ENCODE assay signal across 28 mouse cellular contexts in genomic region chr8:117813524-117813923, GRCm38 (mm10). TPM values are rescaled to one million over a fixed set of nuclear protein-coding genes. Genes with fewer than 3 reads are reported as not detected.
DNase-seq lines count a peak whose midpoint lies in the region; ATAC-seq and TF ChIP-seq lines count a peak whose summit lies in the region.
"Had no signal": no experiment of that assay in that cellular context is flagged by ENCODE, and none has a peak within 500 bp of the region (broad histone marks: within the 10 kb centered on the region; RNA-seq: fewer than 3 reads in every experiment).

No protein-coding gene starts in this region.

- H3K4me1 ChIP-seq in lung, embryonic 14.5 days (ENCODE audit: insufficient read depth): no peaks in the 10 kb centered on the region
- H3K4me1 ChIP-seq: forebrain, embryonic 10.5 days; forebrain, embryonic 13.5 days; hindbrain, embryonic 13.5 days had no signal

- H3K36me3 ChIP-seq in lung, embryonic 14.5 days (ENCODE audit: insufficient read depth): no peaks in the 10 kb centered on the region
- H3K36me3 ChIP-seq: forebrain, embryonic 10.5 days; G1E; hindbrain, embryonic 10.5 days; hindbrain, embryonic 13.5 days had no signal

- ATAC-seq in lung, embryonic 14.5 days (ENCODE audit: insufficient read depth): no peak
- ATAC-seq: forebrain, embryonic 13.5 days; forebrain, embryonic 16.5 days; hindbrain, embryonic 16.5 days; Patski had no signal

- TF ChIP-seq CTCF in lung, embryonic 14.5 days (IDR thresholded peaks at IDR 0.05; ENCODE audit: low read depth): no peak

- 33% methylated on average over 4 of the region's 4 CpGs for WGBS in lung, embryonic 14.5 days

- H3K9ac ChIP-seq in lung, embryonic 14.5 days: no peak overlapping the region
- H3K9ac ChIP-seq: forebrain, embryonic 13.5 days; hindbrain, embryonic 13.5 days had no signal

- no peak overlapping the region for H3K4me2 ChIP-seq in lung, embryonic 14.5 days
- H3K4me2 ChIP-seq: forebrain, embryonic 13.5 days; heart, embryonic 11.5 days; hindbrain, embryonic 13.5 days had no signal

- no peak overlapping the region for H3K27ac ChIP-seq in lung, embryonic 14.5 days (ENCODE audit: low read depth)
- H3K27ac ChIP-seq: forebrain, embryonic 10.5 days; forebrain, embryonic 13.5 days; gastrocnemius, adult 2 months; hindbrain, embryonic 10.5 days; hindbrain, embryonic 13.5 days had no signal

- no peaks in the 10 kb centered on the region for H3K9me3 ChIP-seq in lung, embryonic 14.5 days (ENCODE audit: low read depth, low read length)
- H3K9me3 ChIP-seq: forebrain, embryonic 10.5 days; forebrain, embryonic 13.5 days; hindbrain, embryonic 10.5 days; hindbrain, embryonic 13.5 days had no signal

- H3K27me3 ChIP-seq in lung, embryonic 14.5 days (ENCODE audit: insufficient read depth, low read length): no peaks in the 10 kb centered on the region
- H3K27me3 ChIP-seq: CH12.LX; forebrain, embryonic 13.5 days; Patski had no signal

- DNase-seq in lung, embryonic 14.5 days: peak; percentile 6
- no peak for DNase-seq in lung, adult 18-20 months
- DNase-seq in testis, postnatal 14 days (ENCODE audit: low spot score): peak; percentile 57
- no peak for DNase-seq in testis, postnatal 10 days (ENCODE audit: low spot score)
- DNase-seq in embryo, embryonic 9.5 days (ENCODE audit: extremely low spot score): peak; percentile 9
- no peak for DNase-seq in heart, postnatal 10 days
- DNase-seq in thymus, adult 18-20 months: no peak
- DNase-seq: adrenal gland, adult 2 months; adrenal gland, postnatal 14 days; B cell, adult 2 months; cerebellum, adult 11 months; cerebellum, adult 2 months; cerebellum, adult 9-11 months; cerebellum, postnatal 25 days; gastrocnemius, adult 2 months; gastrocnemius, postnatal 14 days; heart, adult 11 months; heart, postnatal 36 days had no signal

- no peak overlapping the region for H3K4me3 ChIP-seq in lung, embryonic 14.5 days (ENCODE audit: low read depth, low read length)
- H3K4me3 ChIP-seq: forebrain, embryonic 10.5 days; forebrain, embryonic 13.5 days; gastrocnemius, adult 2 months; hindbrain, embryonic 10.5 days; hindbrain, embryonic 13.5 days had no signal

- intact Hi-C loops in heart, postnatal 10 days (cut with DNase I): no loop called here

RNA-seq across cellular contexts. Expression of gene Mphosph6, which starts 11.8 kb away (rescaled TPM):
- polyA plus RNA-seq in lung, embryonic 14.5 days (2014; fragmentation: Nextera tagmentation; extraction: Ambion mirVana): 60.9 and 61.3 TPM in 2 replicates
- 10 to 100 TPM; 13.0 to 14.1 TPM for total RNA-seq in heart, postnatal 10 days (2021)

Comparison
In these comparisons a context has a peak if more than half of its experiments do, and no peak if none do; other contexts are left out.
1. DNase-seq: peak in lung, embryonic 14.5 days (single experiment), testis, postnatal 14 days (single experiment) and embryo, embryonic 9.5 days (single experiment); none in lung, adult 18-20 months (0 of 2), testis, postnatal 10 days (single experiment), heart, postnatal 10 days (0 of 2) and thymus, adult 18-20 months (0 of 2).